Mouse (Mus musculus) gastrocnemius, postnatal 25 days (tissue): ENCODE measurements around the gene Lrp10. TPM values are rescaled to one million over a fixed set of nuclear protein-coding genes. Genes with fewer than 3 reads are reported as not detected.

Source experiments
- total RNA-seq, 2 experiments: library from RNA; stranded (reverse); gene quantifications; 1 replicate in 1 of 2; 2 replicates in 1 of 2; pipeline ENCODE4 v1.2.3; 2021

Gene Lrp10
- total RNA-seq, 2 experiments from 2014 or later = 26.8 to 38.9 TPM

Other genes with a start within 250 kb of the Lrp10 start
- gene Dad1, start 210.0 kb upstream of the Lrp10 start, total RNA-seq = 10 to 100 TPM; 61.6 to 75.4 TPM
- gene Abhd4, start 209.9 kb upstream of the Lrp10 start, total RNA-seq = 10 to 100 TPM; 17.6 to 17.9 TPM
- gene Olfr49, start 179.2 kb upstream of the Lrp10 start, total RNA-seq = not detected
- gene Oxa1l, start 103.3 kb upstream of the Lrp10 start, total RNA-seq = 10 to 100 TPM; 54.0 to 56.3 TPM
- 1 to 10 TPM; 1.9 to 2.1 TPM for gene Slc7a7, start 46.4 kb upstream of the Lrp10 start, total RNA-seq
- gene Mrpl52, start 37.2 kb upstream of the Lrp10 start, total RNA-seq = 10 to 100 TPM; 94.2 to 95.6 TPM
- 10 to 100 TPM; 15.8 to 17.1 TPM for gene Mmp14, start 32.5 kb upstream of the Lrp10 start, total RNA-seq
- not detected for gene Rem2, start 12.0 kb downstream of the Lrp10 start, total RNA-seq
- gene Prmt5, start 53.4 kb downstream of the Lrp10 start, total RNA-seq = 10 to 100 TPM; 26.5 to 28.6 TPM
- 1 to 10 TPM; 2.8 to 3.8 TPM for gene Haus4, start 90.5 kb downstream of the Lrp10 start, total RNA-seq
- 1 to 10 TPM; 2.3 to 2.6 TPM for gene Ajuba, start 113.4 kb downstream of the Lrp10 start, total RNA-seq
- 1 to 10 TPM; 2.9 to 3.4 TPM for gene 4931414P19Rik, start 141.9 kb downstream of the Lrp10 start, total RNA-seq
- gene Psmb5, start 153.9 kb downstream of the Lrp10 start, total RNA-seq = 100 to 1,000 TPM; 175 to 184 TPM
- not detected for gene Psmb11, start 157.3 kb downstream of the Lrp10 start, total RNA-seq
- not detected for gene Gm17606, start 176.8 kb downstream of the Lrp10 start, total RNA-seq
- under 1 TPM; 0.28 to 0.38 TPM for gene Cdh24, start 177.2 kb downstream of the Lrp10 start, total RNA-seq
- gene 1700123O20Rik, start 222.1 kb downstream of the Lrp10 start, total RNA-seq = 10 to 100 TPM in 1 of 2 experiments, 1 to 10 TPM in 1; 8.4 to 10.0 TPM
- 10 to 100 TPM; 61.2 to 78.1 TPM for gene Acin1, start 222.8 kb downstream of the Lrp10 start, total RNA-seq
- not detected for gene Gm29776, start 234.7 kb downstream of the Lrp10 start, total RNA-seq
- not detected for gene Cebpe, start 248.0 kb downstream of the Lrp10 start, total RNA-seq